11 mouse cellular contexts compared by ENCODE assay signal in genomic region chr14:96517727-96518126, GRCm38 (mm10). TPM values are rescaled to one million over a fixed set of nuclear protein-coding genes. Genes with fewer than 3 reads are reported as not detected.
DNase-seq lines count a peak whose midpoint lies in the region; ATAC-seq and TF ChIP-seq lines count a peak whose summit lies in the region.
"Had no signal": no experiment of that assay in that cellular context is flagged by ENCODE, and none has a peak within 500 bp of the region (broad histone marks: within the 10 kb centered on the region; RNA-seq: fewer than 3 reads in every experiment).

No protein-coding gene starts in this region.

- peak overlapping the region; percentile 45 for H3K4me3 ChIP-seq in cerebellum, adult 2 months (replicated peaks; ENCODE audit: insufficient read depth, low read depth, low read length)
- peak overlapping the region; percentile 26 for H3K4me3 ChIP-seq in lung, embryonic 15.5 days
- peak overlapping the region; percentile 47 for H3K4me3 ChIP-seq in intestine, embryonic 16.5 days (ENCODE audit: low read length)
- peak overlapping the region; percentile 45 for H3K4me3 ChIP-seq in stomach, embryonic 15.5 days (replicated peaks)

- DNase-seq in cerebellum, adult 2 months: peak in 1 of 2 experiments; percentile 4
- no peak for DNase-seq in cerebellum, postnatal 25 days
- no peak for DNase-seq in lung, postnatal 10 days
- DNase-seq in retina, embryonic 14.5 days (ENCODE audit: low spot score): no peak
- DNase-seq in ovary, postnatal 14 days (ENCODE audit: low spot score): no peak
- DNase-seq: adrenal gland, postnatal 25 days; gastrocnemius, postnatal 14 days had no signal

- no peaks in the 10 kb centered on the region for H3K9me3 ChIP-seq in lung, embryonic 15.5 days
- H3K9me3 ChIP-seq in intestine, embryonic 16.5 days (ENCODE audit: control insufficient read depth, low read length): no peaks in the 10 kb centered on the region
- H3K9me3 ChIP-seq in stomach, embryonic 15.5 days: no peaks in the 10 kb centered on the region

- 2% methylated on average over 9 of the region's 9 CpGs for WGBS in cerebellum, adult 2 months
- 11% methylated on average over 9 of the region's 9 CpGs for WGBS in lung, embryonic 15.5 days
- WGBS in intestine, embryonic 16.5 days: 7% methylated on average over 9 of the region's 9 CpGs
- WGBS in stomach, embryonic 15.5 days: 11% methylated on average over 9 of the region's 9 CpGs

- TF ChIP-seq CTCF in cerebellum, adult 2 months (IDR thresholded peaks at IDR 0.05; ENCODE audit: borderline replicate concordance, insufficient read depth, low read depth, low read length): no peak

- no peaks in the 10 kb centered on the region; the same call in 1 of the 2 replicates for H3K4me1 ChIP-seq in cerebellum, adult 2 months (ENCODE audit: control insufficient read depth, insufficient read depth, low read length)
- no peaks in the 10 kb centered on the region; the same call in 1 of the 2 replicates for H3K4me1 ChIP-seq in lung, embryonic 15.5 days
- H3K4me1 ChIP-seq in intestine, embryonic 16.5 days (ENCODE audit: control insufficient read depth, insufficient read depth, low read length): no peaks in the 10 kb centered on the region; the same call in 1 of the 2 replicates
- no peaks in the 10 kb centered on the region for H3K4me1 ChIP-seq in stomach, embryonic 15.5 days

- H3K9ac ChIP-seq in lung, embryonic 15.5 days: no peak overlapping the region
- H3K9ac ChIP-seq in intestine, embryonic 16.5 days (ENCODE audit: low read depth, low read length): 0 out of 2 replicates have a peak overlapping the region, but pooled peaks have one; percentile 43
- no peak overlapping the region for H3K9ac ChIP-seq in stomach, embryonic 15.5 days
- H3K9ac ChIP-seq: liver, embryonic 14.5 days had no signal

- no peak for ATAC-seq in lung, embryonic 15.5 days (ENCODE audit: borderline replicate concordance, extremely low read depth, low FRiP score, low TSS enrichment)
- ATAC-seq in intestine, embryonic 16.5 days: peak; percentile 21; the same call in 1 of the 2 replicates
- ATAC-seq in stomach, embryonic 15.5 days (ENCODE audit: insufficient read depth, low FRiP score, low read depth): no peak

- H3K36me3 ChIP-seq in lung, embryonic 15.5 days: no peaks in the 10 kb centered on the region
- no peaks in the 10 kb centered on the region for H3K36me3 ChIP-seq in intestine, embryonic 16.5 days (ENCODE audit: control insufficient read depth, insufficient read depth, low read length)
- H3K36me3 ChIP-seq in stomach, embryonic 15.5 days: no peaks in the 10 kb centered on the region

- no peak overlapping the region for H3K27ac ChIP-seq in cerebellum, adult 2 months (ENCODE audit: insufficient read depth, low read length)
- no peak overlapping the region for H3K27ac ChIP-seq in lung, embryonic 15.5 days
- H3K27ac ChIP-seq in intestine, embryonic 16.5 days (ENCODE audit: low read length): no peak overlapping the region
- no peak overlapping the region for H3K27ac ChIP-seq in stomach, embryonic 15.5 days
- H3K27ac ChIP-seq: liver, embryonic 14.5 days had no signal

- TF ChIP-seq POLR2A in cerebellum, adult 2 months (IDR thresholded peaks at IDR 0.05; ENCODE audit: borderline replicate concordance, insufficient read depth, low read length): no peak

- H3K4me2 ChIP-seq in lung, embryonic 15.5 days: peak overlapping the region; percentile 72
- H3K4me2 ChIP-seq in intestine, embryonic 16.5 days (ENCODE audit: low read depth, low read length): peak overlapping the region; percentile 86
- H3K4me2 ChIP-seq in stomach, embryonic 15.5 days: peak overlapping the region; percentile 91

- no peaks in the 10 kb centered on the region for H3K27me3 ChIP-seq in cerebellum, adult 2 months (ENCODE audit: control insufficient read depth, insufficient read depth, low read length)
- peaks cover 16% of the 10 kb centered on the region; the same call in 1 of the 2 replicates for H3K27me3 ChIP-seq in lung, embryonic 15.5 days
- 0 out of 2 replicates have a peak, but pooled peaks cover 10% of the 10 kb centered on the region for H3K27me3 ChIP-seq in intestine, embryonic 16.5 days (replicated peaks; ENCODE audit: control insufficient read depth, insufficient read depth, low read length)
- no peaks in the 10 kb centered on the region for H3K27me3 ChIP-seq in stomach, embryonic 15.5 days (replicated peaks)

RNA-seq across cellular contexts. Expression of gene Klhl1, which starts 1.2 kb away (rescaled TPM):
- 3.3 and 3.8 TPM in 2 replicates for polyA plus RNA-seq in cerebellum, adult 2 months (2012; rRNA removed)
- polyA plus RNA-seq in lung, embryonic 15.5 days (2015; fragmentation: Nextera tagmentation; extraction: Ambion mirVana): not detected in 2 replicates
- 0.42 and 0.45 TPM in 2 replicates for polyA plus RNA-seq in intestine, embryonic 16.5 days (2015; fragmentation: Nextera tagmentation; extraction: Ambion mirVana)
- 0.40 and 0.52 TPM in 2 replicates for polyA plus RNA-seq in stomach, embryonic 15.5 days (2015; fragmentation: Nextera tagmentation; extraction: Ambion mirVana)
- polyA plus RNA-seq: liver, embryonic 14.5 days had no signal
